Mouse (Mus musculus): ENCODE measurements around the gene Cluap1.
"Not testable (repeated sequence)": the region's sequence is repeated elsewhere in the genome, so short reads cannot be mapped to it uniquely, and the experiment has no call there.

The Cluap1 gene

DNA sequence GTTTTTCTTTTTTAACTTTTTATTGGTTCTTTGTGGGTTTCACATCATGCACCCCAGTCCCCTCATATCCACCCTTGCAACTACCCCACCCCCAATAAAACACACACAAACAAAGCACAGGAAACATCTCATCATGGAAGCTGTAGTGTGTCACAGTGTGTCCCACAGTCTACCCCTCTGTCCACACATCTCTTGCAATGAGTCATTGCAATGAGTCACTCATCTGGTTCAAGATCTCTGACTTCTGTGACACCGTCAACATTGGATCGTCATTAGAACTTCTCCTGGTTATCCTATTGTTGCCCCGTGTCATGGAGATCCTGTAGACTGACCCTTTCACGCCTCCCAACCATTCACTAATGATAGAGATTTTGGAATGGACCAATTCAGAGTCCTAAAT is 26.1 kb downstream of the Cluap1 start:
- no peak for DNase-seq

DNA sequence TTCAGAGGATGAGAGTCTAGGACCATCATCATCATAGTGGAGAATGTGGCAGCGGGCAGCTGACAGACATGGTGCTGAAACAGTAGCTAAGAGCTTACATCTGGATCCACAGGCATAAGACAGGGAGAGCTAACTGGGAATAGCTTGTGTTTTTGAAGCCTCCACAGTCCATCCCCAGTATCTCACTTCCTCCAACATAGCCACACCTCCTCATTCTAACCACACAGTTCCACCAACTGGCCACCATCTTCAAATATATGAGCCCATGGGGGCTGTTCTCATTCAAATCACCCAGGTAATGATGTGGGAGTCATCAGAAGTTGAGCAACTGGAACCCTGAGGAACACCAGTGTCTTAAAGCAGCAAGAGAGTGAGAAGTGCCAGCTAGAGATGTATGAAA is 42.5 kb downstream of the Cluap1 start:
- no peak for DNase-seq

DNA sequence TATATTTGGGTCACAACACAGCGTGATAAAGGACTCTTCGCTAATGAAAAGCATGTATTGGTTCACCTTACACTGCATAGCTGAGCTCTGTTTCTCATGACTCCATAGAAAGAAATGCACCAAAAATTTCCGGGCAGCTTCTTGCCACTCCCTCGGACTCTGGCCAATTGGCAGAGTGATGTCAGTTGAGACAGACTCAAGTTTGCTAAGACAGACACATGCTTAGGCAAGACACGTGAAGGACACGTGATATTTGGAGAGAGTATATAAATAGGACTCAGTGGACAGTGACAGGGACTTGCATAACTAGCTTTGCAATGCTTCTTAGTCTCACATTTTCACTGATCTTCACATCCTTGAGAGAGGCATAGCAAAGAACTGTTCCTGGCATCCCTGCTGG is 47.8 kb downstream of the Cluap1 start:
- no peak for DNase-seq

DNA sequence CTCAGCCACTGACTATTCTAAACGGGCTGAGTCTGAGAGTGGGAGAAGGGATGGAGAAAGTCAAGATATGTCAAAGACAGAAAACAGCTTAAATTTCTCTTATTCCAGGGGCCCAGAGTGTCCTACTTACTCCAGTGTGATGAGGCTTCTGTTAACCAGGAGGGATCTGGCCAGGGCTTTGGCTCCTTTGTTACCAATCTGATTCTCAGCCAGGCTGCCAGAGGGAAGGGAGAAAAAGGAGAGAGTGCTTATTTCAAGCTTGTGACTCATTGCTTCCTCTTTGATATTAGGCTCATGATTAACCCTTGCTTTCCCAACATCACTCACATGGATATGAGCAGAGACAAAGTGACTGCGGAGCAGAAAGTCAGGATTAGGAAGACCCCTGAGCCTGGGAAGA is 50.7 kb downstream of the Cluap1 start:
- DNase-seq, result no peak

DNA sequence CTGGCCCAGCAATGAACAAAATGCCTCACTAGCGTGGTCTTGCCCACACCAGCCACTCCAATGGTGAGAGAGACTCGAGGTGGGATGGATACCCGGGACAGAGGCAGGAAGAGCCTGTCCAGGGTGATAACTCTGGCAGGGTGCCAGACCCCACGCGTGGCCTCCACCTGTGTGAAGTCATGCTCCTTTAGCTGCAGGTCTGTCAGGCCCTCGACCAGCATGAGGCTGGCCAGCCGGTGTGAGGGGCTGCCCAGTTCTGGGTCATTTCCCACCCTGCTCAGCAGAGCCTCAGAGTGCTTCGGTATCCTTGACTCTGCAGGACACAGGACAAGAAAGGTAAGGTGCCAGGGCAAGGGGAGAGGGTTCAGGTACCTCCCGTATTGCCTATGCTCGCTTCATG is 56.4 kb downstream of the Cluap1 start:
- no peak for DNase-seq

DNA sequence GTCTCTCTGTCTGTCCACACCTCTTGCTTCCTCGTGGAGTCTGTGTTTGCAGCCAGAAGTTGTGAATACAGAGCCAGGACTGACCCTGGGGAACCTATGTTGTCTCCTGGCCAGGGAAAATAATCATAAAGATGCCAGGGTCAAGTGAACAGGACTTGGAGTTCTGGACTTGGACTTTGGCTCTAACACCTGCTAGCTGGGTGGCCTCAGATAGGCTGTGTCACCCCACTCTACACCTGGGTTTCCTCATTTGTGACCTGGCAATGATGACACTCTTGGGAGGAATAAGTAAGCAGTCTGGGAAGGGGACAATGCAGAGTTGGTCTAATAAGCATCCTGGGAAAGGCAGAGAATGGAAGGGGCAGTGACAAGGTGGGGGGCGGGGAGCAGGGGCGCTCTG is 56.9 kb downstream of the Cluap1 start:
- no peak for DNase-seq

DNA sequence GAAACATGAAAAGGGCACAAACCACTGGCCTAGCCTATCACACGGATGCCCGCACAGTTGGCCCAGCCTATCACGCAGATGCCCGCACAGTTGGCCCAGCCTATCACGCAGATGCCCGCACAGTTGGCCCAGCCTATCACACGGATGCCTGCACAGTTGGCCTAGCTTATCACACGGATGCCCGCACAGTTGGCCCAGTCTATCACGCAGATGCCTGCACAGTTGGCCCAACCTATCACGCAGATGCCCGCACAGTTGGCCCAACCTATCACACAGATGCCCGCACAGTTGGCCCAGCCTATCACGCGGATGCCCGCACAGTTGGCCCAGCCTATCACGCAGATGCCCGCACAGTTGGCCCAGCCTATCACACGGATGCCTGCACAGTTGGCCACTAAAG is 65.9 kb downstream of the Cluap1 start:
- DNase-seq, result not testable (repeated sequence)

DNA sequence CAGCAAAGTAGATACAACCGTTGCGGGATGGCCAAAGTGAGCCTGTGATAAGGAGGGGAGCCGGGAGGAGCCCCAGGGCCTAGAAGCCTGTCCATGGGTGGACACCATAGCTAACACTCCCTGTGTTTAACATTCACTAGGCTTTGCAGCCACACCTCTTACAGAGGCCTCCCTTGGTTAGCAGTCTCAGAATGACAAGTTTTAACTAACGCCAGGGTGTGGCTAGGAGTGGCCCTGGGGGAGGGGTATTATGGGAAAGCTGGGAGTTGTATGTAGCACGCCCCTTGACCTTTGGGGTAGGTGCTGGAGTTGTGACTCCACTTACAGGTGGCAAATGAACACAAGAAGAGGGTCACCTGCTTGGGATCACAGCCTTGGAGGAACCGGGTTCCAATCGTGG is 67.1 kb downstream of the Cluap1 start:
- DNase-seq, result no peak

DNA sequence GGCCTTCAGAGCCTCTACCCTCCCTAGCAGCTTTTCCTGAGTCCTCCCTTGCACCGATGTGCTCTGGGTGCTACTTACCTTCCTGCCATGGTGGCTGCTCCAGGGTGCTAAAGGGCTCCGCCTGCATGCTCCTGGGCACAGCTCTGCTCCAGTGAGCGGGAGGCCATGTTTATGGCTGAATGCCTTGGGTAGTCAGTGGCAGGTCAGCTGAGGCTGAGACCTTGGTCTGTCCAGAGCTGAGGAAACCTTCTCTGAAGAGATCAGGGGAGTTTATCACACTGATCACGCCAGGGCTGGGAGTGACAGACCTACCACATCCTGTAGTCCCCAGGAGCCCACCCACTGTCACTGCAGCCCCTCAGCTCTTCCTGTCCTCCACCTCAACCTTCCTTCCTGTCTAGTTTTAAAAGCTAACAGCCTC is 67.7 kb downstream of the Cluap1 start, which contains the start of gene Nlrc3:
TSS of gene Nlrc3 (minus strand) at position 382 of the 421 bp plus-strand sequence.
- DNase-seq, result peak; percentile 48 to 62

DNA sequence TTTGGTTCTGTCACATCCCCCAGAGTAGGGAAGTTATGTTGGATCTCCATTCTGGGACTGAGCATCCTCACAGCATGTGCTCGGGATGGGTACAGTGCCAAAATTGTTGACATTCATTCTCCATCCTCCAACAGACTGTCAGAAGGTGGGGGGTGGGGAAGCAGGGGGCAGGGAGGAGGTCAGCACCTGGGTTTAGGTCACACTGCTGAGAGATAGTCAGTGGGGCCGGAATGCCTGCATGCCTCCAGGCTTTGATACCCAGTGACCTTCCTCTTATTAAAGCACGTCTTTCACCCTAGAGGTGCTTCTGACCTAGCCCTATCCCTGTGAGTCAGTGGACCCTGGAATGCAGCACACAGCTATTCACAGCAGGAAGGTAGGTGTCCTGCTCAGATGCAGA is 68.1 kb downstream of the Cluap1 start:
- no peak for DNase-seq

DNA sequence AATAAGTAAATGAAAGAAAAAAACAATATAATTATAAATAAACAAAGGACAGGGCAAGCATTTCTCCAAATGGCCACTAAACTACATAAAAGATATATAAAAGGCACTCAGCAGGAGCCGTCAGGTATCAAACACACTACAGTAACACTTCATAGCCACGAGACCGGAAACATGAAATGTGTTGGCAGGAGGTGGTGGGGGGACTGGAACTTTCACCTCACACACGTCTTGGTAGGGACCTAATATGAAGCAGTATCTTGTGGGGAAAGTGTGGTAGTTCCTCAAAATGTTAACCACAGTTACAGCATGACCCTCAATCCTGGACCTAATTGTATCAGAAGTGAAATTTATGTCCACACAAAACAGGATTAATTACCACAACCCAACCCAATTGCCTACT is 73.6 kb downstream of the Cluap1 start:
- DNase-seq, result no peak

DNA sequence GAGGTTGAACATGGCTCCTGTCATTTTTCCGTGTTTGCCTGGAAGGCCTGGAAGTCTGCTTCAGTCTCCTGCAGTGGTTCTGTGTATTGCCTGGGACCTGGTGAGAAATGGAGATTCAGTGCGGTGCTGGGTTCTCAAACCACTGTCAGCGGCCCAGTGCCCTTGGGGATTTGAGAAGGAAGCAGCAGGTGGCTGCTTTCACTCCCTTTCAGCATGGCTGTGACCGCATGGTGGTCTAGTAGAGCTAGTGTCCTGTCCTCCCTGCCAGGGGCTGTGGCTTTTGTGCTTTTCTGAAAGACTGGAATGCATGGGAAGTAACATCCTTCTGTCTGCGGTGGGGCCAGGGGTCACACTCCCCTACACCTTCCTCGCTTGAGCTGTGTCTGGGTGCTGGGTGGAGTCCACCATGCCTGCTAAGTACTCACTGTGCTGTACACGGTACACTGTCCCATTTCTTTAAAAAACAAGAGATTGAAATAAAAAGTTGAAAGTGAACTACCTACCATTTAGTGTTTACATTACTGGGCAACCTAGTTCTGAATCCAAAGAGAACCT is 74.6 kb downstream of the Cluap1 start:
- no peak for DNase-seq

DNA sequence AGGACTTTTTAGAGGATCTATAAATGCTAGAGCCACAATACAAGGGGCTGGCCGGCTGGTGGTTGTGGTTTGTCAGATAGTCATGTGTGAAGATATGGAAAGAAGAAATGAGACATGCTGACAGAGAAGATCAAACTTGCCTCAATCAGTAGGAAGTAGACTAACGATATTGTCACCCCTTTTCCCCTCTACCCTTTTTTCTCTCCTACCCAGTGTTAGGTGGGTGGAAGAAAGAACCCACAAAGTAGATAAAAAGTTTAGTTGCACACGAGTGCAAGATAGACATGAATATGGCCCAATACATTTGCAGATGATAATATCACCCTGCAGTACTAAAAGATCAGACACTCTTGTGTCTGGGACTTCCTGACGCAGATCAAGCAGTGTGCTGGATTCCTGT is 79.8 kb downstream of the Cluap1 start:
- no peak for DNase-seq
